Mouse (Mus musculus) heart, adult 2 months (tissue): ENCODE measurements around the gene Rxrg.

Experiments
- CTCF ChIP-seq: fragments of 200-600 bp; IDR thresholded peaks from 2 replicates; pipeline ENCODE4 v1.8.1; 2022; ENCODE audit warnings: antibody characterized with exemption, mild to moderate bottlenecking, moderate library complexity
- POLR2A ChIP-seq: fragments of 200-500 bp; IDR thresholded peaks from 2 replicates; pipeline ENCODE4 v1.6.1; 2011; ENCODE audit warnings: mild to moderate bottlenecking, low read depth, low read length, control low read depth; ENCODE audit not compliant: insufficient read depth

- TF ChIP-seq CTCF (no peak), POLR2A (no peak)
These were observed 51.0 kb downstream of the Rxrg start for GRCm38 (mm10) chr1:167649122-167649633.
